Mouse (Mus musculus) spleen, adult 18-20 months (tissue): Measurements from ENCODE around the gene Gnai2.
"Not testable (repeated sequence)": the region's sequence is repeated elsewhere in the genome, so short reads cannot be mapped to it uniquely, and the experiment has no call there.

Experiments
- DNase-seq, 2 experiments: peaks; one replicate each; pipeline ENCODE4 v3.0.0; 2022; ENCODE audit warnings: mixed read lengths in 2 of 2

Gnai2 gene

DNA sequence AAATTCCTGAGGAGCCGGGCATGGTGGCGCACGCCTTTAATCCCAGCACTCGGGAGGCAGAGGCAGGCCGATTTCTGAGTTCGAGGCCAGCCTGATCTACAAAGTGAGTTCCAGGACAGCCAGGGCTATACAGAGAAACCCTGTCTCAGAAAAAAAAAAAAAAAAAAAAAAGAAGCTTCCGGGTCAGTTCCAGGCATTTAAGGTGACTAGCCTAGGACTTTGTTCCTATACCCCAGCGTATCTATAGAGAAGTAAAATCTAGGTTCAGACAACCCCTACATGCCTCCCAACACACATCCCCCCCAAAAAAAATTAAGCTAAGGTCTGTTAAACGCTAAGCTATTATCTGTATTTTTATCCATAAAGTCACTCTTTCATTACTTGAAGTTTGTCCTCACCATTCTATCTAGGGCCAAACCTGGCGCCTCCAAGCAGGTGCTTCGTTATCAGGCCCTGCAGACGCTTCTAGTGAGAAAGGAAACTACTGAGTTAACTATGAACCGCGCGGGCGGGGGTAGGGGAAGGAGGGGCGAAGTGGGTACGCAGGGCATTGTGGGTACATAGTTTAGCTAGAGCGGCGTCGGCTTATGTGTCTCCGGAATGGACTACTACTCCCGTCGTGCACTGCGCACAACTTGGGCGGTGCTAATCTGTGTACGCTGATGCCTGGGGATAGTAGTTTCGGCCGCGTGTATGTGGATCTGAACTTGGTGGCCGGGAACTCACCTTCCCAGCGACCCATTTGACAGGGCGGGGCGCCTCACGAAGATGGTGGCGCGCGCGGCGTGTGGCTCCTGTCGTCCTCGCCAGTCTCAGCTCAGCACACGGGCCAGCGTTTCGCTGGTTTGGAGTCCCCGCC is 48.0 kb downstream of the Gnai2 start, which contains the start of gene Ifrd2:
Gene Ifrd2, plus strand, starts transcription at position 669 of the 859 bp plus-strand sequence.
- DNase-seq = peak; percentile 96

DNA sequence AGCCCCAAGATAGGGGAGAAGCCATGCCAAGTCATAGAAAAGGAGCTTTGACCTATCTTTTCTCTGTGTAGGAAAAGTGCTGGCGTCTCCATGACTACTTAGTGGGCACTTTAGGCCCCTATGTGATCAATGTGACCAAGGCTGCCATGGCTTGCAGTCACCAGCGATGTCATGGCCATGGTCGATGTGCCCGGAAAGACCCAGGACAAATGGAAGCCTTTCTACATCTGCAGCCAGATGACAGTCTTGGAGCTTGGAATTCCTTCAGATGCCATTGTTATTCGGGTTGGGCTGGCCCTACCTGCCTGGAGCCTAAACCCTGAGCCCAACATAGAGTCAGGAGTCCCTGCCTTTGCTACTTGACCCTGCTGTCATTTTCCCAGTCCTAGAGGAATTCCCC is 48.7 kb downstream of the Gnai2 start:
- DNase-seq = no peak

DNA sequence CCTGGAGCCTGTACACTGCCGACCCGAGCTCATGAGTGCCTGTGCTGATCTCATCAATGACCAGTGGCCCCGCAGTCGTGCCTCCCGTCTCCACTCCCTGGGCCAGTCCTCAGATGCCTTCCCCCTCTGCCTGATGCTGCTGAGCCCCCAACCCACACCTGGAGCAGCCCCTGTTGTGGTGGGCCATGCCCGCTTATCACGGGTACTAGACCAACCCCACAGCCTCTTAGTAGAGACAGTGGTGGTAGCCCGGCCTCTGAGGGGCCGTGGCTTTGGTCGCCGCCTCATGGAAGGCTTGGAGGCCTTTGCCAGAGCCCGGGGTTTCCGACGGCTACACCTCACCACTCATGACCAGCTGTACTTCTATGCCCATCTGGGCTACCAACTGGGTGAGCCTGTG is 52.0 kb downstream of the Gnai2 start:
- no peak for DNase-seq

DNA sequence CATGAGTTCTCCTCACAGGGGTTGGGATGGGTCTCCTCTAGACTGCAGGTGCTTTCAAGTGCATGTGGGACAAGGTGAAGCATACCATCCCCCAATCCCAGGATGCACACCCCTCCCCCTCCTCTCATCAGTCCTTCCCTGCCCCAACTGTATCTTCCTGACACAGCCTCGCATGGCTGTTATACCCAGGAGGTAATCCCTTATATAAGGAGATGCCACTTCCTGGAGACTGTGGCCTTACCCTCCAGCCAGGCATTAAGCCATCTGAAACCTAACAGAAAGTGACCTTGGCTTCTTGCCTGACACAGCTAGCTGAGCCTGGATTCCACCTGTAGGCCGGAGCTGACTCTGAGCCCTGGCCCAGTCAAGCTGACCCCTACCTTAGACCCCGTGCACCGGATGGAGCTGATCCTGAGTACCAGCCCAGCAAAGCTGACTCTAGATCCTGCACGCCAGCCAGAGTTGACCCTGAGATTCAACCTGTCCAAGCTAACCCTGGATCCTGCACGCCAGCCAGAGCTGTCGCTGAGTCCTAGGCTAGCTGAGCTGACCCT is 52.6 kb downstream of the Gnai2 start:
- DNase-seq = no peak

DNA sequence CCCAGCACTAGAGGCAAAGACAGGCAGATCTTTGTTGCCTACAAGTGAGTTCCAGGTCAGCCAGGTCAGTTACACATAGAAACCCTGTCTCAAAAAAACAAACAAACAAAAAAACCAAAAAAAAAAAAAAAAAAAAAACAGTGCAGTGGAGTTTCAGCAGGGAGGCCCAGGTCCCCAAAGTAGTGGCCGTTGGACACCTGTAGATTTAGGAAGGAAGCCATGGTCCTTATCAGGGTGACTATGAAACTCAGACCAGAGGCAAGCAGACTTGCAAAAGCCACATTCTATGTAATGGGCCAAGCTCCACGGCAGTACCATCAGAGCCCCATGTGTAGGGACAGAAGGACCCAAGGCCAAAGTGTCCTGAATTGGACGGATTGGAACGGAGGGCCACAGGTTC is 53.6 kb downstream of the Gnai2 start:
- DNase-seq = no peak

DNA sequence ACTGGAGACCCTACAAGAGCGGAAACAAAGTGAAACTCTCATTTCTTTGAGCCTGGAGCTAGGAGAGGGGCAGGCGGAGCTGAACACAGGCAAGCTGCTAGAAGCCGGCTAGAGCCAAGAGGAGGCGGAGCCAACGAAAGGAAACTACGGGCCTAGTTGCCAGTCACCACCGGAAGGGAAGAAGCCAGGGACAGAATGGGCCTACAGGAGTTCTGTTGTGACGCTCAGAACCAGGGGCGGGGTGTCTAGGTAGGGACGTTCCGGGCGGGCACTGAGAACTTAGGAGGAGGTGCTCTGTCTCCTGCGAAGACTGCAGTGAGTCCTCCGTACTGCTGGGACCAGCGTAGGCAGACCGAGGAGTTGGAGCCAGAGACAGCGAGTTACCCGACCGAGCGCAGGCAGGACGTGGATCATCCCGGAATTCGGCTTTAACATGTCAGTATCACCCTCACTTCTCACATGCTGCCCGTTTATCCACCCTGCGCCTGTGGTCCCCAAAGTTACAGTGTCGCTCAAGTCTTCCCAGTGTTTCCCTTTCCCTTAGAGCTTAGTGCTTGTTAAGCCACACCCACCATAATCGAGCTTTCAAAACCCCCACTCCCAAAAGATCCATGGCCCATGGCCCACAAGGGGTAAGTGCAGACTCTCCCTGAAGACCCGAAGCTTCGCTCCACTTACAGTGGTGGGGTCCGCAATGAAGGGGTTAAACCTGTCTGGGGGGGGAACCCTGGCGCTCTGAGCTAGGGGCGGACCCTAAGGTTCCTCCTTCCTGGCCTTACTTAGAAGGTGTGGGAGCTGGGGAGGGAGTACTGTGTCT is 54.5 kb downstream of the Gnai2 start, which contains the start of gene Hyal3:
Gene Hyal3, plus strand, starts transcription at position 318 of the 817 bp plus-strand sequence.
- peak; percentile 68 to 72 for DNase-seq

DNA sequence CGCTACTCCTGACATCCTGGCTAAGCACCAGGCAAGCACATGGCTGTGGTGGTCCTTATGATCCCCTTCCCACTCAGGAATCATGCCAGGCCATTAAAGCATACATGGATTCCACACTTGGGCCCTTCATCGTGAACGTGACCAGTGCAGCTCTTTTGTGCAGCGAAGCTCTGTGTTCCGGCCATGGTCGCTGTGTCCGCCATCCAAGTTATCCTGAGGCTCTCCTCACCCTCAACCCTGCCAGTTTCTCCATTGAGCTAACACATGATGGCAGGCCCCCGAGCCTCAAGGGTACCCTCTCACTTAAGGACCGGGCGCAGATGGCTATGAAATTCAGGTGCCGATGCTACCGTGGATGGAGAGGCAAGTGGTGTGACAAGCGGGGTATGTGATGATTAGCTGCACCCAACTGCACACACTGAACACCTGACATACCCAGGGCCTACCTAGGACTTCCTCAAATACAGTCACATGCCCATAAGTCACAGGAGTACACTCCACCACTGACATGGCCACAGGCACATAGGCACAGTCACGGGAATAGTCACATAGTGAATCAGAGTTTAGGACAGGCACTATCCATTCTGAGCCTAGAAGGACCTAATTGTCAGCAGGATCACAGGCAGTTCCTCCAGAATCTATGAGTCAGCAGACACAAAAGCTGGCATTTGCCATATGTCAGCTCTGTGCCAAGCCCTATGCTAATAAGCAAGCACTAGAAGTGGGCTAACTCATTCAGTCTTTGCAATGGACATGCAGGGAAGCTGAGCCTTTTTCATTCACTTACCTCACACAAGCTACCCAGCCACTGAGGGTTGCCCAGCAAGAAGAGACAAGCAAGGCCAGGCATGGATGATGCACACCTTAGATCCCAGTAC is 55.9 kb downstream of the Gnai2 start:
- no peak for DNase-seq

DNA sequence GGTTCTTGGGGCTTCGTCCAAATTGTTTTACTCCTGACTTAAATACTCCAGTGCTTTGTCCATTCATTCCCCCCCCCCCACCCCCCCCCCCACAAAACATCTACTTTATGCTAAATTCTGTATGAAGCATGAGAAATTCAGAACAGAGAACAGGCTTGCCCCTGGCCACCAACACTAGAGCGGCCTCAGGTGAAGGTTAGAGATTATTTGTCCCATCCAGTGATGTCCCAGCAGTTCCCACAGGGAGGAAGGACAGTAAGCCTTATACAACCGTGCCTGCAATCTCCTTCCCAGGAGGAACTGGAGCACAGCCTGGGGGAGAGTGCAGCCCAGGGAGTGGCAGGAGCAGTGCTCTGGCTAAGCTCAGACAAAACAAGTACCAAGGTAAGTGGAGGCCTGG is 56.6 kb downstream of the Gnai2 start, which contains the start of gene Naa80:
Gene Naa80, plus strand, starts transcription at position 301 of the 400 bp plus-strand sequence.
- no peak for DNase-seq

DNA sequence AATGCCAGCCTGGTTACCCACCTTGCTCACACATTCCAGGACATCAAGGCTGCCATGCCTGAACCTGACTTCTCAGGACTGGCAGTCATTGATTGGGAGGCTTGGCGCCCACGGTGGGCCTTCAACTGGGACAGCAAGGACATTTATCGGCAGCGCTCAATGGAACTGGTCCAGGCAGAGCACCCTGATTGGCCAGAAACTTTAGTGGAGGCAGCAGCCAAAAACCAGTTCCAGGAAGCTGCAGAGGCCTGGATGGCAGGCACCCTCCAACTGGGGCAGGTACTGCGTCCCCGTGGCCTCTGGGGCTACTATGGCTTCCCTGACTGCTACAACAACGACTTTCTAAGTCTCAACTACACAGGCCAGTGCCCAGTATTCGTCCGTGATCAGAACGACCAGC is 57.3 kb downstream of the Gnai2 start:
- DNase-seq = no peak

DNA sequence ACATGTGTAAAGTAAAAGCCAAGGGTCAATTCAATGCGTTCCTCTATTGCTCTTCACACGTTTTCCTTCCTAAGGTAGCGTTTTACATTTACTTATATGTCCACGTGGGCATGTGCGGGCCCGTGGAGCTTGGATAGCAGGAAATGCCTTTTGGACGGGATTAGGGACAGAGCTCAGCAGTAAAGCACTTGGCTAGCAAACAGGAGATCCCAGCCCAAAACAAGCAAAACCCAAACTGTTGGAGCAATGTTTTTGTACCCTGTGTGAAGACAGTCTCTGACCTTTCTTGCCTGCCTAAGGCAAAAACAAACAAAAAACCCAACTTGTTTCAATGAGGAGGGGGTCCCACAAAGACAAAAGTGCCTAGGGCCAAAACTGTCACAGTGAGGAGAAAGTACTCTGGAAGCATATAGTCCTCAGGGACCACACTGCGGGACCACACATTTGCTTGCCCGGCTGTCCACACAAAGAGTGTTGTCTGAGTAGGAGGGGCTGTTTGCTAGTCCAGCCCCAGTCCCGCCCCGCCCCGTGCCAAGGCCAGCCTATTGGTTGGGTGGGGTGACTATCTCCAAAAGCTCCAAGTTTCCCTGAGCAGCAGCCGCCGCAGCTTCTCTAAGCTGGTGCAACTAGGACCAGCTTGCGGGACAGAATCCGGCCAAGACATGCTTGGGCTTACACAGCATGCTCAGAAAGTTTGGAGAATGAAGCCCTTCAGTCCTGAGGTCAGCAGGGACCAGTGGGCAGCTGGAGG is 58.6 kb downstream of the Gnai2 start, which contains the start of gene Hyal1:
Gene Hyal1, plus strand, starts transcription at position 571 of the 751 bp plus-strand sequence.
- no peak for DNase-seq

DNA sequence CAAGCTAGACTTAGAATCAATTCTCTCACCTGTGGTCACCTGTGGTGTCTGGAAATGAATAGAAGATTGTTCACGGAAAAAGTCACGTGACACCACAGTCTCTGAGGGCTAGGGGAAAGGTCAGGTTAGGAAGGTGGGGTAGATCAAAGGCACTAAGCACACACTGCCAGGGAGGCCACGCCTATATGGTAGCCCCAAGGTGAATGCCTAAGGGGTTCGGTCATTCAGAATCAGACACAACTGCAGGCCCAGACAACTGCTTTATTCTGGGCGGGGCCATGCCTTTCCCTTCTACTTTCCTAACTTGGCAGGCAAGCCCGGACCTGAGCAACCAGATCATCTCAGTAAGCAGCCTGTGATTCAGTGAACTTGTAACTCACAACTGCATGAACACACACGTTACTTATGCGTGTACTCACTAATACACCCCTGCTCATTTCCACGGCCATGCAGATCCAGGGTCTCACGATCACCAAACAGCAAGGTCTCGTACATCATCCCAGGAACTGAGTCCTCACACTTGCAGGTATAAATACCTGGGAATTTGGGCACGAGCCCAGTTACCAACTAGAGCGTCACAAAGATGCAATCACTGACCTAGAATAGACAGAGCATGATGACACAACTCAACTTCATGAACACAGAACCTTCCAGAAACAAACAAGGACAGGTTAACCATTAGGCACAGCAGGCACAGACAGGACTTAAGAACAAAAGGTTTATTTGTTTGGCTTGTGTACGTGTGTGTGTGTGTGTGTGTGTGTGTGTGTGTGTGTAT is 59.4 kb downstream of the Gnai2 start:
- no peak for DNase-seq

DNA sequence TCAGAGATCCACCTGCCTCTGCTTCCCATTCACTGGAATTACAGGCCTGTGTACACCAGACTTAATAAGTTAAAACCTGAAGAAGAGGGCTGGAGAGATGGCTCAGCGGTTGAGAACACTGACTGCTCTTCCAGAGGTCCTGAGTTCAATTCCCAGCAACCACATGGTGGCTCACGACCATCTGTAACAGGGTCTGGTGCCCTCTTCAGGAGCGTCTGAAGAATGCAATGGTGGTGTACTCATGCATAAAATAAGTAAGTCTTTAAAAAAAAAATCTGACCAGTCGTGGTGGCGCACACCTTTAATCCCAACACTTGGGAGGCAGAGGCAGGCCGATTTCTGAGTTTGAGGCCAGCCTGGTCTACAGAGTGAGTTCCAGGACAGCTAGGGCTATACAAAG is 61.4 kb downstream of the Gnai2 start:
- DNase-seq = not testable (repeated sequence)

DNA sequence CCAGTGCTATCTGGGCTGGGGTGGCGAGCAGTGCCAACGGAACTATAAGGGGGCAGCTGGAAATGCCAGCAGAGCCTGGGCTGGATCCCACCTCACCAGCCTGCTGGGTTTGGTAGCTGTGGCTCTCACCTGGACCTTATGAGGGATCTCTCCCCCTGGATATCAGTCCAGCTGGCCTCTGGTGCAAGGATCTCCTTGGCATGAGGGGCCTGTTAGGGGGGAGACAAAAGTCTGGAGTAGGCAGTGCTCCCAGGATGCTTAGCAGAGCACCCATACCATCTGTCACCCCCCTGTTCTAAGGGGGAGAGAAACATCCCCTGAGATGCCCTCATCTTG is 62.9 kb downstream of the Gnai2 start:
- DNase-seq = no peak

DNA sequence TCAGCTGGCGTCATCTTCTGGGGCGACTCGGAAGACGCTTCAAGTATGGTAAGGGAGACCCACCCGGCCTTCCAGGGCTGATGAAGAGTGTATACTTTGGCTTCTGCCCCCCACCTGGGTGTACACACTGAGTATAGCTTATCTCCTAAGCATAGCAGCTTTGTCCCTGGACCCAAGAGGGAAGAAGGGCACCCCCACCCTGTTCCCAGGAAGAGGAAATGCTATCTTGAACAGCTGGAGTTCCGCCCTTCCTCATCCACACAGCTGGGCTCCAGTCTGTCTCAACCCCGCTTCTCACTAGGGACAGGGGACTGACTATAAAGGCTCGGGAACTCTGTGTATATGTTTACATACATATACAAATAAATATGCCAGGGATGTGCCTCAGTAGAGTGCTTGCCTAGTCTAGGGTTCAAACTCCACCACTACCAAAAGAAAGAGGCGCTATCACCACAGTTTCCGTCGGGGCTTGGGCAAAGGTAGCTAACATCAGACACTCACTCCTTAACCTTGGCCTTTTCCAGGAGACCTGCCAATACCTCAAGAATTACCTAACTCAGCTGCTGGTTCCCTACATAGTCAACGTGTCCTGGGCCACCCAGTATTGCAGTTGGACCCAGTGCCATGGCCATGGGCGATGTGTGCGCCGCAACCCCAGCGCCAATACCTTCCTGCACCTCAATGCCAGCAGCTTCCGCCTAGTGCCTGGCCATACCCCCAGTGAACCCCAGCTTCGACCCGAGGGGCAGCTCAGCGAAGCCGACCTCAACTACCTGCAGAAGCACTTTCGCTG is 63.4 kb downstream of the Gnai2 start:
- DNase-seq = no peak

DNA sequence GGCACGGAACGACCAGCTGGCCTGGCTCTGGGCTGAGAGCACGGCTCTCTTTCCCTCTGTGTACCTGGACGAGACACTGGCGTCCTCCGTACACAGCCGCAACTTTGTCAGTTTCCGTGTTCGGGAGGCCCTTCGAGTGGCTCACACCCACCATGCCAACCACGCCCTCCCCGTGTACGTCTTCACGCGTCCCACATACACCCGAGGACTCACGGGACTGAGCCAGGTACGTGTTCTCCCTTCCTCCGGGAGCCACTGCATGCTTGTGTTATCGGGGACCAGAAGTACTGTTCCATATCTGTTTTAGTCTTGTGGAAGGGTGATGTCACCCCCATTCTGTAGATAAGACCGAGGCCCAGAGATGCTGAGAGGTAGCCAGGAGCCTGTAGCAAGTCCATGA is 64.3 kb downstream of the Gnai2 start:
- DNase-seq = no peak

DNA sequence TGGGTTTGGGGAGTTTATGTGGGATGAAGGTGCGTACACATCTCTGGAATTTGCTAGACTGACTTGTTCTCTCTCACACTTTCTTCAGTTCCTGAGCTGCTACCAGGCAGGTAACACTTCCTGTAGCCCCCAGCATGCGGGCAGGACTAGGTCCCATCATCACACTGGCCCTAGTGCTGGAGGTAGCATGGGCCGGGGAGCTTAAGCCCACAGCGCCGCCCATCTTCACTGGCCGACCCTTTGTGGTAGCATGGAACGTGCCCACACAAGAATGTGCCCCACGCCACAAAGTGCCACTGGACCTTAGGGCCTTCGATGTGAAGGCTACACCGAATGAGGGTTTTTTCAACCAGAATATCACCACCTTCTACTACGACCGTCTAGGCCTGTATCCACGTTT is 65.2 kb downstream of the Gnai2 start:
- DNase-seq = no peak

DNA sequence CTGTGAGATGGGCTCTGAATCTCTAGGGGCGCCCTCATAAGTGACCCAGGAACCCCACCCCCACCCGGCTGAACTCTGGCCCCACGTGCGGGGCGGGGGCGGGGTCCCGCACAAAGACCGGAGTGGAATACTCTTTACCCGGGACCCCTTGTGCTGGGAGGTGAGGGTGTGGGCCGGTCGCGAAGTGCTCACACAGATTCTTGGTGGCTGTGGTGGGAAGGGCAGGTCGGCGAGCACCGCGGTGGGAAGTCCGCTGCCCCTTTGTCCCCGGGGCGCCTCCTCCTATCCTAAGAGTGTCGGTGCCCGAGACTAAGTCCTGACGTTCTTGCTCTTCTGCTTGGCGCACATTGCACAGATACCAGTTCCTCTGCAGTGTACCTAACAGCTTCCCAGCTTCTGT is 65.9 kb downstream of the Gnai2 start:
- no peak for DNase-seq

DNA sequence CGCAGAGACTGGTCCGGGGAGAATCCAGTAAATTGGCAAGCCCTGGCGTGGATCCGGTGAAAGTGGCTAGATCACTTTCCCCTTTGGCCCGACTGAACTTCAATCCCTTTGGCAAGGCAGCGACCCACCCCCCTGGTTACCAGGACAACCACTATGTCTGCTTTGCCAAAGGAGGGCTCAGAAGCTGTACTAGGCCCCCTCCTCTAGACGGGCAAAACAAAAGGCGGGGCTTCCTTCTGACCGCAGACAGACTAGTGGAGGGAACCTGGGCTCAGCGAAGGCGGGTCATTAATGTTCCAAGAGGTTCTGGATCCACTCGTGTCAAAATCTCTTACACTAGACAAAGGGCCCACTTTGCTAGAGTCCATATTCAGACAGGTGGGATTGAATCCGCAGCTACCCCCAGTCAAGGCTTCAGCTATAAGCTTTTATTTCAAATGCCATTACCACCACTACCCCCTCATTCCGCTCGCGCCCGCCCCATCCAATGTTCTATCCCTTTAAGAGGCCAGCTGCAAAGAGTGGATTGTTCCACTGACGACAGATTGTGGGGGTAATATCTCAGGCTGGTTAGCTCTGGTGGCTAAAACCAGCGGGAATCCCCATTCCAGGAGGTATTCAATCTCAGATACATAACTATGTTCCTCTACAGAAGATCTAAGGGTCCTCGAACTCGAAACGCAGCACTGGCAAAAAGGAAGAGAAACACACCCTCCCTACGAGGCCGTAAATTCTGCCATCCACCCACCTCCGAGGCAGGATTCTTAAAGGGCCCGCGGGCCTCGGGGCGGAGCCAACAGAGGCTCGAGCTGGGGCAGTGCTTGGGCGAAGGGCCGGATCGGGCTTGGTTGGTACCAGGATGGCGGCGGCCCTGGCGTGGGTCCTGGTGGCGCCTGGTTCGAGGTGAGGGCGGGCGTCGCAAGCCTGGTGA is 66.6 kb downstream of the Gnai2 start:
- peak; percentile 71 to 80 for DNase-seq
